Mouse (Mus musculus) stomach, embryonic 16.5 days (tissue): ENCODE results near the gene Cobl. TPM values are rescaled to one million over a fixed set of nuclear protein-coding genes. Genes with fewer than 3 reads are reported as not detected.

Experiments used
- ATAC-seq: fragments of 200-750 bp; cut with Nextera tagmentation; 2 replicates; pipeline ENCODE4 v1.8.0; 2017; ENCODE audit warnings: moderate number of reproducible peaks, moderate TSS enrichment; ENCODE audit not compliant: insufficient read depth, low FRiP score
- H3K27ac ChIP-seq: fragments of 300-500 bp; sonication (generic); 2 replicates; pipeline ENCODE4 v1.5.1; 2014; ENCODE audit warnings: low read length
- H3K27me3 ChIP-seq: fragments of 300-500 bp; sonication (generic); 2 replicates; pipeline ENCODE4 v1.6.1; 2014; ENCODE audit warnings: low read length, control low read depth, mixed read lengths; ENCODE audit not compliant: control insufficient read depth, insufficient read depth
- H3K36me3 ChIP-seq: fragments of 300-500 bp; sonication (generic); 2 replicates; pipeline ENCODE4 v1.6.1; 2014; ENCODE audit warnings: low read length; ENCODE audit not compliant: control insufficient read depth, insufficient read depth
- H3K4me1 ChIP-seq: fragments of 300-500 bp; sonication (generic); 2 replicates; pipeline ENCODE4 v1.6.1; 2014; ENCODE audit warnings: low read length, control low read depth, mixed read lengths; ENCODE audit not compliant: control insufficient read depth, insufficient read depth
- H3K4me2 ChIP-seq: fragments of 300-500 bp; sonication (generic); 2 replicates; pipeline ENCODE4 v1.6.1; 2014; ENCODE audit warnings: low read depth, low read length, mixed read lengths
- H3K4me3 ChIP-seq: fragments of 300-500 bp; sonication (generic); replicated peaks from 2 replicates; pipeline ENCODE4 v1.5.1; 2014; ENCODE audit warnings: mild to moderate bottlenecking, low read length
- H3K9ac ChIP-seq: fragments of 300-500 bp; sonication (generic); 2 replicates; pipeline ENCODE4 v1.6.1; 2014; ENCODE audit warnings: low read length
- H3K9me3 ChIP-seq: fragments of 300-500 bp; sonication (generic); replicated peaks from 2 replicates; pipeline ENCODE4 v1.6.1; 2016; ENCODE audit warnings: low read length, control low read depth; ENCODE audit not compliant: control insufficient read depth
- WGBS: fragments of 180-500 bp; shearing (Covaris S2); extraction: QIAGEN DNeasy Blood & Tissue Kit; methylation state at CpG from one replicate; pipeline ENCODE4 v1.1.7; 2014; 5-methylcytosine and 5-hydroxymethylcytosine counted together
- polyA plus RNA-seq: library from polyadenylated mRNA; unstranded; fragments of >200 nt; fragmentation: Nextera tagmentation; extraction: Ambion mirVana; gene quantifications from 2 replicates; pipeline ENCODE4 v1.2.1, GENCODE M21; 2015

Cobl gene
- polyA plus RNA-seq, 1 experiment from 2014 or later: 15.4 TPM

DNA sequence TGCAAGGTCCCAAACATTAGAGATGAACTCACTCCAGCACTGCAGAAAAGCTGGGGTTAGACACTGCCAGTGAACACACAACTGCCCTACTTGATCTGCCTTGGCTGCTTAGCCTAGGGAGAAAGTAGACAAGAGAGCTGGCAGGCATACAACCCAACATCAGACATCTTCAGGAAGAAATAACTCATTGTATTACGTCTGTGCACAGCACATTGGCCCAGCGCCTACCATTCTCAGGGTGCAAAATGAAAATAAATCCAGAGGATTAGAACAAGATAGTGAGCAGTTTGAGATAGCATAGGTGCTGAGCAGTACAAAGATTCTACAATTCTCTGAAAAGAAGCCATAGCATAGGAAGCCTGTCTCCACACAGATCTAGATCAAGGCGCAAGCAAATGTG, 109.1 kb downstream of the Cobl start:
- H3K36me3 ChIP-seq: no peaks in the 10 kb centered on the region
- ATAC-seq: no peak
- H3K27ac ChIP-seq: no peak overlapping the region
- H3K4me3 ChIP-seq: no peak overlapping the region
- no peaks in the 10 kb centered on the region for H3K9me3 ChIP-seq
- H3K4me2 ChIP-seq: no peak overlapping the region
- H3K9ac ChIP-seq: no peak overlapping the region
- no peaks in the 10 kb centered on the region for H3K27me3 ChIP-seq
- 70% methylated on average over 3 of the region's 3 CpGs for WGBS
- peaks cover 11% of the 10 kb centered on the region for H3K4me1 ChIP-seq

GRCm38 (mm10) chr11:12350986-12351546, 113.7 kb downstream of the Cobl start:
- H3K4me2 ChIP-seq: no peak overlapping the region
- WGBS: 48% methylated on average over 3 of the region's 3 CpGs
- H3K27ac ChIP-seq: 0 out of 2 replicates have a peak overlapping the region, but pooled peaks have one; percentile 15
- H3K9me3 ChIP-seq: no peaks in the 10 kb centered on the region
- H3K36me3 ChIP-seq: no peaks in the 10 kb centered on the region
- no peak overlapping the region for H3K9ac ChIP-seq
- H3K4me3 ChIP-seq: no peak overlapping the region
- H3K27me3 ChIP-seq: no peaks in the 10 kb centered on the region
- no peak for ATAC-seq
- H3K4me1 ChIP-seq: peaks cover 6% of the 10 kb centered on the region; the same call in 1 of the 2 replicates

DNA sequence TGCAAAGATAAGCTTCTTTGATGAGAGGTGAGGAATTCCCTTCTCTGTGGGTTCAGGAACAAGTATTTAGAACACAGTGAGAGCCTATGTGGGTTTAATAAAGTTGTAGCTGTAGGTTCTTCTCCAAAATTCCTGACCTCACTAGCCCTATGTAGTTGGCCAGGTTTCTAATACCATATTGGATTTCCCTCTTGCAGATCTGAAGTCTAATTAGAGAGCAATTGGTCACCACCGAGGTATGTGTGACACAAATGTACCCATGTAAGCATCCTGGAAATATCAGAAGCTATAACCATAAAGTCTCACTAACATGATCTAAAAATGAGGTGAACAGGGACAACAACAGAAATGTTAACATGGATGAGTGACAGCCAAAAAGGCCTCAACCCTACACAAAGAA, 114.7 kb downstream of the Cobl start:
- no peak for ATAC-seq
- WGBS: 83% methylated on average over 1 of the region's 1 CpGs
- Histone ChIP-seq H3K9ac (no peak overlapping the region), H3K27me3 (no peaks in the 10 kb centered on the region), H3K27ac (no peak overlapping the region), H3K9me3 (no peaks in the 10 kb centered on the region), H3K4me3 (no peak overlapping the region), H3K4me1 (peaks cover 2% of the 10 kb centered on the region; the same call in 1 of the 2 replicates), H3K4me2 (no peak overlapping the region), H3K36me3 (no peaks in the 10 kb centered on the region)

DNA sequence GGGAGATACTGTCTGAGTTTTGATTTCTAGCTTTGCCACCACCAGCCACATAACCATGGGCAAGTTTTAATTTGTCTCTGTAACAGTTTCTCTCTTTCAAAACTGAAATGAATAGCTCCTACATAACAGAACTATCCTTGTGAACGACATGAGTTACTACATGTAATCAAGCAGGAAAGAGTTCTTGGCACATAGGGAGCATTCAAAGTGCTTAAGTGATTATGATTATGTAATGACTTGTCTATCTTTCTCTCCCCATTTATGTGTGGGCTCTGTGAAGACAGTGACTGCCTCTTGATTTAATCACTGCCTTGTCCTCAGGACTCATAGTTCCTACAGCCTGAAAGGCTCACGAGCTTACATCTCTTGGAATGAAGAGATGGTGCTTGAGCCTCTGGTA, 118.3 kb downstream of the Cobl start:
- peaks cover 2% of the 10 kb centered on the region; the same call in 1 of the 2 replicates for H3K4me1 ChIP-seq
- H3K9ac ChIP-seq: no peak overlapping the region
- H3K27ac ChIP-seq: no peak overlapping the region
- no peaks in the 10 kb centered on the region for H3K27me3 ChIP-seq
- no peak for ATAC-seq
- H3K9me3 ChIP-seq: no peaks in the 10 kb centered on the region
- H3K4me3 ChIP-seq: no peak overlapping the region
- 61% methylated on average over 2 of the region's 2 CpGs for WGBS
- H3K4me2 ChIP-seq: no peak overlapping the region
- H3K36me3 ChIP-seq: no peaks in the 10 kb centered on the region

DNA sequence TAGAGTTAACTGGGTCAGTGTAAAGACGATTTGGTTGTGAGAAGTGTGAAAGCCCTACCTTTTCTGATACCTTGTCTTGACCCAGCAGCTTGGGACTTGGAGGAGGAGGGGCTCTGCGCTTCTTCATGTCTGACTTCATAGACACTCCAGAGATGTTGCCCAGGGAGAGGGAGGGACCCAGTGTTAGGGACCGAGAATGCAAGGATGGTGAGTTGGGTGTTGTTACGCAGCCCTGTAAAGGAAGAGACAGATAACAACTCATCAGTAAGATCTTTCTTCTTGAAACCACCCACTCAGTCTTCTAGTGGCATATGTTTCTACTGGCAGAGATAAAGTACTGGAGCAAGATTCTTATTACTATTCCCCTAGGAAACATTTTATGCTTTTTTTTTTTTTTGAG, 121.1 kb downstream of the Cobl start:
- WGBS: 82% methylated on average over 4 of the region's 4 CpGs
- no peaks in the 10 kb centered on the region for H3K36me3 ChIP-seq
- no peaks in the 10 kb centered on the region for H3K9me3 ChIP-seq

GRCm38 (mm10) chr11:12340697-12341096, 124.1 kb downstream of the Cobl start:
- Histone ChIP-seq H3K27ac (no peak overlapping the region), H3K4me2 (no peak overlapping the region), H3K36me3 (no peaks in the 10 kb centered on the region), H3K27me3 (no peaks in the 10 kb centered on the region), H3K4me1 (0 out of 2 replicates have a peak, but pooled peaks cover 2% of the 10 kb centered on the region), H3K9ac (no peak overlapping the region), H3K9me3 (no peaks in the 10 kb centered on the region), H3K4me3 (no peak overlapping the region)
- no peak for ATAC-seq

More for the DNA sequence above, 121.1 kb downstream of the Cobl start:
- no peak for ATAC-seq
- no peak overlapping the region for H3K4me2 ChIP-seq
- H3K4me1 ChIP-seq: no peaks in the 10 kb centered on the region
- no peak overlapping the region for H3K9ac ChIP-seq
- H3K4me3 ChIP-seq: no peak overlapping the region
- no peaks in the 10 kb centered on the region for H3K27me3 ChIP-seq
- no peak overlapping the region for H3K27ac ChIP-seq

GRCm38 (mm10) chr11:12336145-12336544, 128.6 kb downstream of the Cobl start:
- Histone ChIP-seq H3K27ac (peak overlapping the region; percentile 14; the same call in 1 of the 2 replicates), H3K36me3 (no peaks in the 10 kb centered on the region), H3K4me3 (no peak overlapping the region), H3K4me2 (no peak overlapping the region), H3K4me1 (0 out of 2 replicates have a peak, but pooled peaks cover 7% of the 10 kb centered on the region), H3K9ac (no peak overlapping the region), H3K27me3 (no peaks in the 10 kb centered on the region), H3K9me3 (no peaks in the 10 kb centered on the region)
- ATAC-seq: peak; percentile 53; the same call in 1 of the 2 replicates
- WGBS: 51% methylated on average over 12 of the region's 12 CpGs

DNA sequence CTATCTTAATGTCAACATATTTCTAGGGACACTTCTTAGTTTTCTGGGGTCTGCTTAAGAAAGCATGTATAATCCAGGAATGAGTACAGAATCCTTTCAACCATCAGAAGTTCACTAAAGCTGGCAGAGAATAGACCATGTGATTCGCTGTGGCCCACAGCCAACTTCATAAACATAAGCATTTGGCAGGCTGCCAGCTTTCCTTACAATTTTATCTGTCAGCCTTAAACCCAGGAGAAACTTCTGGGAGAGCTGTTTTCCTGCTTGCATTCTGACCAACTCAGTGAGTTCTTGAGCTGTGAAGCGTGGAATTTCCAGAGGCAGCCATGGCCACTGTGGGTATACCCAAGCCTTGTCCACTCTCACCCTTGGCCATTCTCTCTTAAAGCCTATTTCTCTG, 132.8 kb downstream of the Cobl start:
- Histone ChIP-seq H3K27me3 (no peaks in the 10 kb centered on the region), H3K4me1 (0 out of 2 replicates have a peak, but pooled peaks cover 5% of the 10 kb centered on the region), H3K4me3 (no peak overlapping the region), H3K36me3 (no peaks in the 10 kb centered on the region), H3K9me3 (no peaks in the 10 kb centered on the region), H3K27ac (peak overlapping the region; percentile 55; the same call in 1 of the 2 replicates), H3K9ac (no peak overlapping the region), H3K4me2 (no peak overlapping the region)
- 27% methylated on average over 2 of the region's 2 CpGs for WGBS
- ATAC-seq: peak; percentile 78

DNA sequence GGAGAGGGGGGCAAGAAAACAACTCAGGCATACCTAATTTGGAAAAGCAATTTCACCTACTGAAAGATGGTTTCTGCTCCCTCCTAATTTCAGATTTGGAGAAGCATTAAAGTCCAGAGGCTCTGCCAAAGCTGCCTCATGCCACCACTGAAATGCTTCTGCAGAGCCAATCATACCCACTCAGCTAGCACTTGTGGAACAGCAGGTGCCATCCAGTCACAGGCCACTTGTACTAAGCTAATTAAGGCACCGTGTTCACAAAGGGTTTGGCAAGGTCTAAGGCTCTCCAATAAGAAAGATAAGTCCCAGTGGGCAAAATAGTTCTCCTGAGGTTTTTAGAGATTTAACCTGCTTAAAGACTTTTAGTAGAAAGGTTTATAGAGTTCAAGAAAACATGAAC, 143.3 kb downstream of the Cobl start:
- no peak for ATAC-seq
- Histone ChIP-seq H3K9me3 (no peaks in the 10 kb centered on the region), H3K36me3 (no peaks in the 10 kb centered on the region), H3K9ac (no peak overlapping the region), H3K4me2 (no peak overlapping the region), H3K27ac (no peak overlapping the region), H3K4me3 (no peak overlapping the region), H3K27me3 (no peaks in the 10 kb centered on the region), H3K4me1 (peaks cover 4% of the 10 kb centered on the region; the same call in 1 of the 2 replicates)
- 80% methylated on average over 1 of the region's 1 CpGs for WGBS
